Mouse (Mus musculus) thymus, postnatal 10 days (tissue): ENCODE results near the gene Cux2.

Source experiments
- DNase-seq, 2 experiments: peaks; one replicate each; pipeline ENCODE4 v3.0.0; 2021; ENCODE audit warnings: low spot score in 2 of 2

Cux2 gene

GRCm38 (mm10) chr5:122050017-122050831 lies at the start of gene Cux2:
Gene Cux2, minus strand, starts transcription at chr5:122050102.
- DNase-seq = peak in 1 of 2 experiments; percentile 61

- DNase-seq = no peak
Observed at GRCm38 (mm10) chr5:122094439-122094838, 44.5 kb upstream of the Cux2 start.

GRCm38 (mm10) chr5:122093734-122094133 lies 43.8 kb upstream of the Cux2 start:
- no peak for DNase-seq

GRCm38 (mm10) chr5:122092794-122093193 lies 42.9 kb upstream of the Cux2 start:
- no peak for DNase-seq

GRCm38 (mm10) chr5:122091070-122091469 lies 41.2 kb upstream of the Cux2 start:
- peak; percentile 37 to 70 for DNase-seq

GRCm38 (mm10) chr5:122089664-122090063 lies 39.8 kb upstream of the Cux2 start:
- no peak for DNase-seq

GRCm38 (mm10) chr5:122088917-122089316 lies 39.0 kb upstream of the Cux2 start:
- DNase-seq = peak; percentile 56 to 83

GRCm38 (mm10) chr5:122086121-122086520 lies 36.2 kb upstream of the Cux2 start:
- no peak for DNase-seq

GRCm38 (mm10) chr5:122085291-122085690 lies 35.4 kb upstream of the Cux2 start:
- DNase-seq = no peak

GRCm38 (mm10) chr5:122084470-122084869 lies 34.6 kb upstream of the Cux2 start:
- no peak for DNase-seq

GRCm38 (mm10) chr5:122083282-122083681 lies 33.4 kb upstream of the Cux2 start:
- DNase-seq = no peak

GRCm38 (mm10) chr5:122081471-122081870 lies 31.6 kb upstream of the Cux2 start:
- no peak for DNase-seq

- DNase-seq = no peak
Observed at GRCm38 (mm10) chr5:122080930-122081329, 31.0 kb upstream of the Cux2 start.

GRCm38 (mm10) chr5:122079796-122080195 lies 29.9 kb upstream of the Cux2 start:
- DNase-seq = no peak

- DNase-seq = no peak
Observed at GRCm38 (mm10) chr5:122077244-122077643, 27.3 kb upstream of the Cux2 start.

GRCm38 (mm10) chr5:122075736-122076135 lies 25.8 kb upstream of the Cux2 start:
- DNase-seq = no peak

GRCm38 (mm10) chr5:122071997-122072396 lies 22.1 kb upstream of the Cux2 start:
- DNase-seq = no peak

GRCm38 (mm10) chr5:122070963-122071800 lies 21.3 kb upstream of the Cux2 start:
- DNase-seq = no peak

- DNase-seq = no peak
Observed at GRCm38 (mm10) chr5:122068563-122068962, 18.7 kb upstream of the Cux2 start.

GRCm38 (mm10) chr5:122063204-122063933 lies 13.5 kb upstream of the Cux2 start:
- DNase-seq = no peak

- DNase-seq = no peak
Observed at GRCm38 (mm10) chr5:122062479-122062878, 12.6 kb upstream of the Cux2 start.

GRCm38 (mm10) chr5:122060767-122061333 lies 10.9 kb upstream of the Cux2 start:
- no peak for DNase-seq
